Mouse (Mus musculus) olfactory bulb, adult 2 months (tissue): ENCODE results near the gene Gsg1l. TPM values are rescaled to one million over a fixed set of nuclear protein-coding genes. Genes with fewer than 3 reads are reported as not detected.

Experiments used
- H3K27ac ChIP-seq: fragments of 200-500 bp; 2 replicates; pipeline ENCODE4 v1.5.1; 2012; ENCODE audit warnings: low read depth, low read length; ENCODE audit not compliant: insufficient read depth
- H3K4me1 ChIP-seq: fragments of 200-500 bp; 2 replicates; pipeline ENCODE4 v1.6.1; 2012; ENCODE audit warnings: low read length; ENCODE audit not compliant: control insufficient read depth, insufficient read depth
- H3K4me3 ChIP-seq: fragments of 200-500 bp; 2 replicates; pipeline ENCODE4 v1.5.1; 2012; ENCODE audit warnings: mild to moderate bottlenecking, low read depth, low read length, moderate library complexity; ENCODE audit not compliant: insufficient read depth
- CTCF ChIP-seq: fragments of 200-500 bp; IDR thresholded peaks from 2 replicates; pipeline ENCODE4 v1.5.1; 2012; ENCODE audit warnings: low read depth, mild to moderate bottlenecking, low read length, moderate library complexity; ENCODE audit not compliant: insufficient read depth
- POLR2A ChIP-seq: fragments of 200-500 bp; IDR thresholded peaks from 2 replicates; pipeline ENCODE4 v1.6.1; 2012; ENCODE audit warnings: mild to moderate bottlenecking, low read depth, low read length, moderate library complexity; ENCODE audit not compliant: insufficient read depth
- WGBS: fragments of 180-500 bp; shearing (Covaris S2); methylation state at CpG from one replicate; pipeline ENCODE4 v1.1.7; 2018; 5-methylcytosine and 5-hydroxymethylcytosine counted together
- polyA plus RNA-seq: library from polyadenylated mRNA; stranded (reverse); fragments of >200 nt; gene quantifications from 2 replicates; pipeline ENCODE4 v1.2.4, GENCODE M21; 2012; ENCODE audit warnings: low replicate concordance; ENCODE audit not compliant: missing spikeins, insufficient read depth, insufficient read length

The Gsg1l gene
- polyA plus RNA-seq, 1 experiment = not detected

GRCm38 (mm10) chr7:125878040-125878439, 204.2 kb downstream of the Gsg1l start:
- H3K4me1 ChIP-seq = no peaks in the 10 kb centered on the region; the same call in 1 of the 2 replicates
- 85% methylated on average over 4 of the region's 4 CpGs for WGBS
- TF ChIP-seq CTCF (no peak), POLR2A (no peak)
- no peak overlapping the region for H3K27ac ChIP-seq
- no peak overlapping the region for H3K4me3 ChIP-seq

- no peak for TF ChIP-seq POLR2A
- TF ChIP-seq CTCF = no peak
- H3K27ac ChIP-seq = no peak overlapping the region
- H3K4me1 ChIP-seq = peaks cover 17% of the 10 kb centered on the region
- WGBS = 66% methylated on average over 6 of the region's 6 CpGs
- no peak overlapping the region for H3K4me3 ChIP-seq
Observed at GRCm38 (mm10) chr7:125873971-125874495, 208.2 kb downstream of the Gsg1l start.

- no peak overlapping the region for H3K27ac ChIP-seq
- H3K4me1 ChIP-seq = peaks cover 20% of the 10 kb centered on the region
- no peak overlapping the region for H3K4me3 ChIP-seq
- no peak for TF ChIP-seq POLR2A
- TF ChIP-seq CTCF = no peak
- 85% methylated on average over 3 of the region's 3 CpGs for WGBS
Observed at GRCm38 (mm10) chr7:125872874-125873273, 209.3 kb downstream of the Gsg1l start.

- no peak overlapping the region for H3K27ac ChIP-seq
- TF ChIP-seq CTCF (no peak), POLR2A (no peak)
- WGBS = 67% methylated on average over 6 of the region's 6 CpGs
- H3K4me3 ChIP-seq = no peak overlapping the region
- H3K4me1 ChIP-seq = peaks cover 23% of the 10 kb centered on the region
Observed at GRCm38 (mm10) chr7:125872202-125872580, 210.0 kb downstream of the Gsg1l start.

GRCm38 (mm10) chr7:125871404-125872201, 210.6 kb downstream of the Gsg1l start:
- H3K4me1 ChIP-seq = peaks cover 23% of the 10 kb centered on the region
- TF ChIP-seq CTCF (no peak), POLR2A (no peak)
- no peak overlapping the region for H3K4me3 ChIP-seq
- WGBS = 52% methylated on average over 12 of the region's 12 CpGs
- H3K27ac ChIP-seq = no peak overlapping the region

- WGBS = 87% methylated on average over 3 of the region's 3 CpGs
- H3K4me1 ChIP-seq = peaks cover 23% of the 10 kb centered on the region
- H3K27ac ChIP-seq = no peak overlapping the region
- H3K4me3 ChIP-seq = no peak overlapping the region
- TF ChIP-seq POLR2A (no peak), CTCF (no peak)
Observed at GRCm38 (mm10) chr7:125868570-125868969, 213.6 kb downstream of the Gsg1l start.

- Histone ChIP-seq H3K4me3 (no peak overlapping the region), H3K4me1 (0 out of 2 replicates have a peak, but pooled peaks cover 6% of the 10 kb centered on the region), H3K27ac (no peak overlapping the region)
- WGBS = 89% methylated on average over 11 of the region's 11 CpGs
- TF ChIP-seq POLR2A (no peak), CTCF (no peak)
Observed at GRCm38 (mm10) chr7:125865234-125865633, 217.0 kb downstream of the Gsg1l start.

GRCm38 (mm10) chr7:125864026-125864425, 218.2 kb downstream of the Gsg1l start:
- Histone ChIP-seq H3K4me1 (0 out of 2 replicates have a peak, but pooled peaks cover 6% of the 10 kb centered on the region), H3K4me3 (no peak overlapping the region), H3K27ac (no peak overlapping the region)
- TF ChIP-seq POLR2A (no peak), CTCF (no peak)
- WGBS = 96% methylated on average over 1 of the region's 1 CpGs

GRCm38 (mm10) chr7:125860421-125860820, 221.8 kb downstream of the Gsg1l start:
- Histone ChIP-seq H3K27ac (no peak overlapping the region), H3K4me1 (no peaks in the 10 kb centered on the region), H3K4me3 (no peak overlapping the region)
- 96% methylated on average over 9 of the region's 9 CpGs for WGBS
- TF ChIP-seq CTCF = no peak

GRCm38 (mm10) chr7:125859564-125859963, 222.6 kb downstream of the Gsg1l start:
- no peak for TF ChIP-seq CTCF
- Histone ChIP-seq H3K27ac (no peak overlapping the region), H3K4me1 (no peaks in the 10 kb centered on the region), H3K4me3 (no peak overlapping the region)
- 83% methylated on average over 3 of the region's 3 CpGs for WGBS
